Mouse (Mus musculus) midbrain, embryonic 12.5 days (tissue): Measurements from ENCODE around the gene Spocd1. TPM values are rescaled to one million over a fixed set of nuclear protein-coding genes. Genes with fewer than 3 reads are reported as not detected.

ENCODE experiments used
- ATAC-seq: fragments of 200-750 bp; cut with Nextera tagmentation; 2 replicates; pipeline ENCODE4 v1.8.0; 2017; ENCODE audit warnings: low read depth, moderate TSS enrichment, moderate library complexity; ENCODE audit not compliant: low FRiP score
- H3K27ac ChIP-seq: fragments of 300-500 bp; sonication (generic); replicated peaks from 2 replicates; pipeline ENCODE4 v1.5.1; 2016; ENCODE audit warnings: mild to moderate bottlenecking
- H3K27me3 ChIP-seq: fragments of 300-500 bp; sonication (generic); 2 replicates; pipeline ENCODE4 v1.6.1; 2016; ENCODE audit warnings: mild to moderate bottlenecking
- H3K36me3 ChIP-seq: fragments of 300-500 bp; sonication (generic); 2 replicates; pipeline ENCODE4 v1.6.1; 2016
- H3K4me1 ChIP-seq: fragments of 300-500 bp; sonication (generic); 2 replicates; pipeline ENCODE4 v1.6.1; 2016
- H3K4me2 ChIP-seq: fragments of 300-500 bp; sonication (generic); replicated peaks from 2 replicates; pipeline ENCODE4 v1.6.1; 2016; ENCODE audit warnings: mild to moderate bottlenecking, moderate library complexity
- H3K4me3 ChIP-seq: fragments of 300-500 bp; sonication (generic); 2 replicates; pipeline ENCODE4 v1.5.1; 2016; ENCODE audit warnings: mild to moderate bottlenecking
- H3K9ac ChIP-seq: fragments of 300-500 bp; sonication (generic); replicated peaks from 2 replicates; pipeline ENCODE4 v1.6.1; 2016; ENCODE audit warnings: mild to moderate bottlenecking, moderate library complexity
- H3K9me3 ChIP-seq: fragments of 300-500 bp; sonication (generic); 2 replicates; pipeline ENCODE4 v1.6.1; 2016; ENCODE audit warnings: mild to moderate bottlenecking
- WGBS: fragments of 180-500 bp; shearing (Covaris S2); methylation state at CpG from one replicate; pipeline ENCODE4 v1.1.7; 2016; 5-methylcytosine and 5-hydroxymethylcytosine counted together
- polyA plus RNA-seq: library from polyadenylated mRNA; unstranded; fragments of >200 nt; fragmentation: Nextera tagmentation; extraction: Ambion mirVana; gene quantifications from 2 replicates; pipeline ENCODE4 v1.2.1, GENCODE M21; 2016

Spocd1 gene
- polyA plus RNA-seq, 1 experiment from 2014 or later = not detected

DNA sequence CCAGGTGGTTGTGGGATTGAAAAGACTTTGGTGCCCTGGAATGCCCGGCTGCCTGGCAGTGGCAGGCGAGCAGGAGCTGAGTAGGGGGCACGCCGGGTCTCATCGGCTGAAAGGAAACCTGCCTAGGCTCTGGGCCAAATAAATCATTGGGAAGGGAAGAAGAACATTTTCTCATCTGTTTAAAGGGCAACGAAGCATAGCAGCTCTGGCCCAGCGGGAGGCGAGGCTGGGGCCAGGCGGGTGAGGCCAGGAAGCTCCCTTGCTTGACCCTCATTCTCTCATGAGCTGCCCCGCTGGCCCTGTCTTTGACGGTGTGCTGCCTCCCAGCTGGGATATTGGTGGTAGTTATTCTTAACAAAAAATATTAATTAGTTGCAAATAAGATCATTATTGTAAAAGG lies 52.6 kb downstream of the Spocd1 start:
- no peaks in the 10 kb centered on the region for H3K36me3 ChIP-seq
- H3K9ac ChIP-seq = no peak overlapping the region
- no peaks in the 10 kb centered on the region for H3K9me3 ChIP-seq
- no peak for ATAC-seq
- peaks cover 49% of the 10 kb centered on the region for H3K27me3 ChIP-seq
- no peak overlapping the region for H3K4me2 ChIP-seq
- peaks cover 56% of the 10 kb centered on the region for H3K4me1 ChIP-seq
- 37% methylated on average over 11 of the region's 11 CpGs for WGBS
- no peak overlapping the region for H3K27ac ChIP-seq
- no peak overlapping the region for H3K4me3 ChIP-seq

GRCm38 (mm10) chr4:129983046-129983445 lies 54.0 kb downstream of the Spocd1 start:
- no peak for ATAC-seq
- H3K9me3 ChIP-seq = no peaks in the 10 kb centered on the region
- no peak overlapping the region for H3K4me3 ChIP-seq
- peaks cover 53% of the 10 kb centered on the region for H3K27me3 ChIP-seq
- H3K36me3 ChIP-seq = no peaks in the 10 kb centered on the region
- no peak overlapping the region; the same call in 1 of the 2 replicates for H3K27ac ChIP-seq
- H3K9ac ChIP-seq = no peak overlapping the region
- peaks cover 68% of the 10 kb centered on the region for H3K4me1 ChIP-seq
- no peak overlapping the region for H3K4me2 ChIP-seq
- 15% methylated on average over 5 of the region's 5 CpGs for WGBS

DNA sequence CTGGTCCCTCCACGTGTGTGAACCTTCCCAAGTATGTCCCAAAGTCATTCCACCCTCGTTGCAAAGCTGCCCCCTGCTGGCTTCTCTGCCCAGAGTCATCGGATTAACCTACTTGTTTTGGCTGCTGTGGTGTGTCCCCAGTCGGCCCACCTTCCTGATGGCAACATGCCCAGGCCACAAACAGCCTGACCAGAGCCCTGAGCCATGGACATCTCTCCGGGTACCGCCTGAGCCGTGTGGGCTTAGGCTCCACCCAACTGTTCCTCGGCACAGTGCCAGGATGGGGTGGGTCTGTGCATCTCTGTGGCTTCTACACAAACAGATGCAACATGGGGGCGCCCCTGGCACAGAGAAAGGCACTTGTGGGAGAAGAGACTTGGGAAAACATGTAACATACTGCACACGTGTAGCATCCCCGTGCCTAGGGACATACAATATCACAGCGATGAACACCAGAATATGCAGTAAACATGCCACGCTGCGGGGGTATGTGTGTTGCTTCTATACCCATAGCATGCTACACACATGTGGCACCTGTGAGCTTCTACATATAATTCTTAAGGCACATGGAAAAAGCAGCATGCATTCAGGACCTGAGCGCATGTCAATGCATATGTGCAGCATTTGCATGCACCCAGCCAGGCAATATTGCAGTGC lies 54.8 kb downstream of the Spocd1 start:
- 4% methylated on average over 15 of the region's 15 CpGs for WGBS
- peak overlapping the region; percentile 82; the same call in 1 of the 2 replicates for H3K9ac ChIP-seq

GRCm38 (mm10) chr4:129984421-129985061 lies 55.5 kb downstream of the Spocd1 start, which contains the start of gene Adgrb2:
Gene Adgrb2, plus strand, starts transcription at chr4:129984870.
- Histone ChIP-seq H3K4me2 (peak within 1 kb of the TSS; percentile 92), H3K27ac (peak within 1 kb of the TSS; percentile 67), H3K27me3 (peaks cover 56% of the 10 kb centered on the region)

More for the DNA sequence above, 54.8 kb downstream of the Spocd1 start:
- Histone ChIP-seq H3K9me3 (no peaks in the 10 kb centered on the region), H3K4me2 (peak overlapping the region; percentile 92), H3K27me3 (peaks cover 56% of the 10 kb centered on the region), H3K4me3 (peak overlapping the region; percentile 73), H3K4me1 (peaks cover 67% of the 10 kb centered on the region), H3K36me3 (no peaks in the 10 kb centered on the region), H3K27ac (peak overlapping the region; percentile 67)
- 0 out of 2 replicates have a peak, but pooled peaks have one; percentile 16 for ATAC-seq

GRCm38 (mm10) chr4:129985161-129985670 lies 56.2 kb downstream of the Spocd1 start:
- Histone ChIP-seq H3K9ac (peak overlapping the region; percentile 82), H3K27me3 (peaks cover 56% of the 10 kb centered on the region), H3K4me3 (peak overlapping the region; percentile 73), H3K4me2 (peak overlapping the region; percentile 92), H3K4me1 (peaks cover 77% of the 10 kb centered on the region), H3K27ac (peak overlapping the region; percentile 67; the same call in 1 of the 2 replicates), H3K36me3 (no peaks in the 10 kb centered on the region), H3K9me3 (no peaks in the 10 kb centered on the region)
- 0 out of 2 replicates have a peak, but pooled peaks have one; percentile 5 for ATAC-seq
- WGBS = under 1% methylated on average over 40 of the region's 48 CpGs

More at GRCm38 (mm10) chr4:129984421-129985061, 55.5 kb downstream of the Spocd1 start, which contains the start of gene Adgrb2:
- peak within 1 kb of the TSS; percentile 82 for H3K9ac ChIP-seq
- no peaks in the 10 kb centered on the region for H3K9me3 ChIP-seq
- peak within 1 kb of the TSS; percentile 73 for H3K4me3 ChIP-seq
- 1% methylated on average over 40 of the region's 77 CpGs for WGBS
- peak; percentile 31 for ATAC-seq
- peaks cover 72% of the 10 kb centered on the region for H3K4me1 ChIP-seq
- no peaks in the 10 kb centered on the region for H3K36me3 ChIP-seq

- Histone ChIP-seq H3K27me3 (peaks cover 51% of the 10 kb centered on the region), H3K4me1 (peaks cover 80% of the 10 kb centered on the region)
These were observed 56.8 kb downstream of the Spocd1 start for GRCm38 (mm10) chr4:129985671-129986441.

DNA sequence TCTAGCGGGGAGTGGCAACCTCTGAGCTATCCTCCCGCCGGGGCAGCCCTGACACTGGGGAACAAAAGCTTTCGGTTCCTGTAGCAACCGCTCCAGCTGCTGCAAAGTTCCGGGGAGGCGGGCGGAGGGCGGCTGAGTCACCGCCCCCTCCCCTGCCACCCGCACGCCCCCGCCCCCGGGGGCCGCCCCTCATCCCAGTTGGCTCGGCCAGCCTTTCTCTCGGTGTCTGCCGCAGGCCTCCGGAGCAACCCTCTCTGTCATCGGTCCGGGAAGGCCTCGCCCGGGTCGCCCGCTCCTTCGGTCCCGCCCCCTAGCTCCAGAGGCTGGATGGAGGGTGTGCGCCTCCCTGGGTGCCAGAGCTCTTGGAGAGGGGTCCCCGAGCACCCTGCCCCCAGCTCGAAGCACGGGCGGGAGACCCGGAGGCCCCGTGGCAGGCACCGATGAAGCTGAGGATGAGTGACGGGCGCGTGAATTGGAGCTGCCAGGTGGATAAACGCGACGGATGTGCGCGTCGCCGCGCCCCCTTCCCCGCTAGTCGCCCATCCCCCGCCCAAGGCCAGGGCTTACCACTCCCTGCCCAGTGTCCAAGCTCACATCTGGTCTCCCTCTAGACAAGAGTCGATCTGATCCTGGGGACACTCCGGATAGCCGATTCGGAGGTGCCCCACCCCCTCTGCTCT lies 58.9 kb downstream of the Spocd1 start:
- ATAC-seq = peak; percentile 59
- Histone ChIP-seq H3K9me3 (no peaks in the 10 kb centered on the region), H3K27ac (peak overlapping the region; percentile 70), H3K9ac (peak overlapping the region; percentile 76), H3K4me2 (peak overlapping the region; percentile 92), H3K4me1 (peaks cover 62% of the 10 kb centered on the region), H3K36me3 (peaks cover 10% of the 10 kb centered on the region; the same call in 1 of the 2 replicates), H3K4me3 (peak overlapping the region; percentile 45), H3K27me3 (peaks cover 38% of the 10 kb centered on the region)
- 1% methylated on average over 47 of the region's 53 CpGs for WGBS

More at GRCm38 (mm10) chr4:129985671-129986441, 56.8 kb downstream of the Spocd1 start:
- peak; percentile 14; the same call in 1 of the 2 replicates for ATAC-seq
- Histone ChIP-seq H3K9ac (peak overlapping the region; percentile 82), H3K36me3 (no peaks in the 10 kb centered on the region), H3K4me2 (peak overlapping the region; percentile 92), H3K9me3 (no peaks in the 10 kb centered on the region), H3K27ac (peak overlapping the region; percentile 67), H3K4me3 (peak overlapping the region; percentile 73)
- WGBS = 1% methylated on average over 56 of the region's 58 CpGs

DNA sequence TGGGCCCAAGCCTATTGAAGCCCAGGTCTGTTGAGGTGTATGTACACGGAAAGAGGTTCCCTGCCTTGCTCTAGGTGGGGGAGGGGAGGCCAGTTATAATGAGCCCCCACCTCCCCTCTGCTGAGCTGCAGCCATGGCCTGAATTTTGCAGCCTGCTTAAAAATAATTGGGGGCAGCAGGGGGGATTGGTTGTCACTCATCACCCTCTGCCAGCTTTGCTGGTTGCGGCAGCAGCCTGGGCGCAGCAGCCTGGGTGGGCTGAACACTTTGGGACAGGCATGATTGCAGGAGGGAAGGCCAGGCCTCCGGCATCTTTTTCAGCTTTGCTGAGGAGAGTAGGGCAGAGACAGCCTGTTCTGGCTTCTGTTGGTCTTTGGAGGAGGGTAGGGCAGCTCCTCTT lies 60.9 kb downstream of the Spocd1 start:
- Histone ChIP-seq H3K9ac (no peak overlapping the region), H3K27ac (peak overlapping the region; percentile 50), H3K4me2 (no peak overlapping the region), H3K4me3 (no peak overlapping the region), H3K9me3 (no peaks in the 10 kb centered on the region), H3K36me3 (peaks cover 13% of the 10 kb centered on the region; the same call in 1 of the 2 replicates), H3K27me3 (peaks cover 24% of the 10 kb centered on the region), H3K4me1 (peaks cover 46% of the 10 kb centered on the region)
- no peak for ATAC-seq
- WGBS = 64% methylated on average over 4 of the region's 4 CpGs

- Histone ChIP-seq H3K9me3 (no peaks in the 10 kb centered on the region), H3K36me3 (peaks cover 15% of the 10 kb centered on the region; the same call in 1 of the 2 replicates), H3K27me3 (peaks cover 6% of the 10 kb centered on the region; the same call in 1 of the 2 replicates), H3K4me3 (no peak overlapping the region), H3K4me1 (peaks cover 24% of the 10 kb centered on the region), H3K9ac (no peak overlapping the region), H3K27ac (no peak overlapping the region), H3K4me2 (no peak overlapping the region)
- 80% methylated on average over 16 of the region's 16 CpGs for WGBS
- no peak for ATAC-seq
These were observed 63.7 kb downstream of the Spocd1 start for GRCm38 (mm10) chr4:129992720-129993119.

- 97% methylated on average over 5 of the region's 5 CpGs for WGBS
- Histone ChIP-seq H3K9ac (no peak overlapping the region), H3K4me1 (peaks cover 19% of the 10 kb centered on the region)
These were observed 64.2 kb downstream of the Spocd1 start for GRCm38 (mm10) chr4:129993213-129993612.

More at GRCm38 (mm10) chr4:129993213-129993612, 64.2 kb downstream of the Spocd1 start:
- Histone ChIP-seq H3K9me3 (no peaks in the 10 kb centered on the region), H3K27me3 (peaks cover 9% of the 10 kb centered on the region; the same call in 1 of the 2 replicates), H3K4me3 (no peak overlapping the region), H3K27ac (no peak overlapping the region), H3K4me2 (no peak overlapping the region), H3K36me3 (peaks cover 15% of the 10 kb centered on the region; the same call in 1 of the 2 replicates)
- no peak for ATAC-seq
